9 mouse cellular contexts compared by ENCODE assay signal in genomic region chrX:48519549-48520085, GRCm38 (mm10). TPM values are rescaled to one million over a fixed set of nuclear protein-coding genes. Genes with fewer than 3 reads are reported as not detected.
DNase-seq lines count a peak whose midpoint lies in the region; ATAC-seq lines count a peak whose summit lies in the region.
"Had no signal": no experiment of that assay in that cellular context is flagged by ENCODE, and none has a peak within 500 bp of the region (broad histone marks: within the 10 kb centered on the region; RNA-seq: fewer than 3 reads in every experiment).

No protein-coding gene starts in this region.

- peak overlapping the region; percentile 76 for H3K4me2 ChIP-seq in heart, embryonic 11.5 days
- peak overlapping the region; percentile 80 for H3K4me2 ChIP-seq in embryonic facial prominence, embryonic 15.5 days (replicated peaks)
- H3K4me2 ChIP-seq in liver, embryonic 11.5 days, result peak overlapping the region; percentile 79
- H3K4me2 ChIP-seq in stomach, embryonic 16.5 days (ENCODE audit: low read depth, low read length), result peak overlapping the region; percentile 76

- H3K9me3 ChIP-seq in heart, embryonic 11.5 days (replicated peaks; ENCODE audit: control insufficient read depth, low read length), result no peaks in the 10 kb centered on the region
- no peaks in the 10 kb centered on the region for H3K9me3 ChIP-seq in embryonic facial prominence, embryonic 15.5 days (replicated peaks)
- no peaks in the 10 kb centered on the region for H3K9me3 ChIP-seq in liver, embryonic 11.5 days (ENCODE audit: control insufficient read depth, low read length)
- no peaks in the 10 kb centered on the region for H3K9me3 ChIP-seq in stomach, embryonic 16.5 days (replicated peaks; ENCODE audit: control insufficient read depth, low read length)

- intact Hi-C loops in heart, postnatal 36 days (cut with DNase I), result loop anchor here (10.0 kb wide), 1 partner anchor 235 kb away; no protein-coding TSS in a partner anchor

- WGBS in heart, embryonic 11.5 days (ENCODE audit: insufficient replicate concordance), result 22% methylated on average over 20 of the region's 20 CpGs
- 25% methylated on average over 20 of the region's 20 CpGs for WGBS in embryonic facial prominence, embryonic 15.5 days
- WGBS in liver, embryonic 11.5 days, result 16% methylated on average over 20 of the region's 20 CpGs
- WGBS in stomach, embryonic 16.5 days, result 29% methylated on average over 20 of the region's 20 CpGs

- no peaks in the 10 kb centered on the region for H3K4me1 ChIP-seq in heart, embryonic 11.5 days (ENCODE audit: control insufficient read depth, insufficient read depth, low read length)
- H3K4me1 ChIP-seq in embryonic facial prominence, embryonic 15.5 days, result no peaks in the 10 kb centered on the region; the same call in 1 of the 2 replicates
- H3K4me1 ChIP-seq in liver, embryonic 11.5 days (replicated peaks; ENCODE audit: control insufficient read depth, insufficient read depth, low read length), result no peaks in the 10 kb centered on the region
- H3K4me1 ChIP-seq in stomach, embryonic 16.5 days (ENCODE audit: control insufficient read depth, insufficient read depth, low read length), result no peaks in the 10 kb centered on the region

- H3K9ac ChIP-seq in heart, embryonic 11.5 days (ENCODE audit: low read depth, low read length), result peak overlapping the region; percentile 68
- no peak overlapping the region for H3K9ac ChIP-seq in embryonic facial prominence, embryonic 15.5 days
- peak overlapping the region; percentile 37; the same call in 1 of the 2 replicates for H3K9ac ChIP-seq in liver, embryonic 11.5 days (ENCODE audit: low read depth, low read length)
- peak overlapping the region; percentile 32 for H3K9ac ChIP-seq in stomach, embryonic 16.5 days (ENCODE audit: low read length)

- H3K36me3 ChIP-seq in heart, embryonic 11.5 days (ENCODE audit: control insufficient read depth, insufficient read depth, low read length), result no peaks in the 10 kb centered on the region
- no peaks in the 10 kb centered on the region for H3K36me3 ChIP-seq in embryonic facial prominence, embryonic 15.5 days
- no peaks in the 10 kb centered on the region for H3K36me3 ChIP-seq in liver, embryonic 11.5 days (ENCODE audit: control insufficient read depth, insufficient read depth, low read length)
- H3K36me3 ChIP-seq in stomach, embryonic 16.5 days (ENCODE audit: control insufficient read depth, insufficient read depth, low read length), result no peaks in the 10 kb centered on the region

- H3K27ac ChIP-seq in heart, embryonic 11.5 days (ENCODE audit: low read depth, low read length), result no peak overlapping the region
- no peak overlapping the region for H3K27ac ChIP-seq in embryonic facial prominence, embryonic 15.5 days (replicated peaks)
- H3K27ac ChIP-seq in liver, embryonic 11.5 days (ENCODE audit: low read depth, low read length), result no peak overlapping the region
- H3K27ac ChIP-seq in stomach, embryonic 16.5 days (ENCODE audit: low read length), result no peak overlapping the region

- peaks cover 2% of the 10 kb centered on the region; the same call in 1 of the 2 replicates for H3K27me3 ChIP-seq in heart, embryonic 11.5 days (ENCODE audit: control insufficient read depth, insufficient read depth, low read length)
- H3K27me3 ChIP-seq in embryonic facial prominence, embryonic 15.5 days, result 0 out of 2 replicates have a peak, but pooled peaks cover 4% of the 10 kb centered on the region
- 0 out of 2 replicates have a peak, but pooled peaks cover 3% of the 10 kb centered on the region for H3K27me3 ChIP-seq in liver, embryonic 11.5 days (replicated peaks; ENCODE audit: control insufficient read depth, insufficient read depth, low read length)
- H3K27me3 ChIP-seq in stomach, embryonic 16.5 days (ENCODE audit: control insufficient read depth, insufficient read depth, low read length), result no peaks in the 10 kb centered on the region
- H3K27me3 ChIP-seq: Patski had no signal

- ATAC-seq in heart, embryonic 11.5 days (replicated peaks; ENCODE audit: insufficient number of reproducible peaks, low FRiP score, low TSS enrichment), result no peak
- ATAC-seq in embryonic facial prominence, embryonic 15.5 days (ENCODE audit: insufficient number of reproducible peaks, low FRiP score, low TSS enrichment, low read depth), result peak; percentile 47; the same call in 1 of the 2 replicates
- ATAC-seq in liver, embryonic 11.5 days (replicated peaks; ENCODE audit: low FRiP score), result no peak
- no peak for ATAC-seq in stomach, embryonic 16.5 days (ENCODE audit: insufficient read depth, low FRiP score)
- ATAC-seq: Patski had no signal

- no peak for DNase-seq in heart, postnatal 36 days
- peak; percentile 7 for DNase-seq in CD4-positive helper T cell, adult 2 months (ENCODE audit: low read depth, low spot score)
- peak; percentile 33 for DNase-seq in liver, embryonic 11.5 days (ENCODE audit: low spot score)
- no peak for DNase-seq in left cerebral cortex, adult 11 months (ENCODE audit: low spot score)
- no peak for DNase-seq in c-Kit-positive CD71-positive TER-119-positive erythroid progenitor cells, embryonic 14.5 days (ENCODE audit: low spot score)

- peak overlapping the region; percentile 55 for H3K4me3 ChIP-seq in heart, embryonic 11.5 days (ENCODE audit: low read depth, low read length)
- H3K4me3 ChIP-seq in embryonic facial prominence, embryonic 15.5 days (replicated peaks), result peak overlapping the region; percentile 48
- peak overlapping the region; percentile 50 for H3K4me3 ChIP-seq in liver, embryonic 11.5 days (ENCODE audit: low read depth, low read length)
- H3K4me3 ChIP-seq in stomach, embryonic 16.5 days (replicated peaks; ENCODE audit: low read length), result peak overlapping the region; percentile 52

RNA-seq across cellular contexts. Expression of gene Rab33a, which starts 0.5 kb away (rescaled TPM):
- 6.8 and 7.1 TPM in 2 replicates for polyA plus RNA-seq in heart, embryonic 11.5 days (2014; fragmentation: Nextera tagmentation; extraction: Ambion mirVana)
- under 1 TPM in 1 of 2 experiments, not detected in 1; 0.53 TPM for total RNA-seq in heart, postnatal 36 days (2021)
- 3.3 and 3.5 TPM in 2 replicates for polyA plus RNA-seq in embryonic facial prominence, embryonic 15.5 days (2015; fragmentation: Nextera tagmentation; extraction: Ambion mirVana)
- 1.6 and 3.3 TPM in 2 replicates for polyA plus RNA-seq in liver, embryonic 11.5 days (2014; fragmentation: Nextera tagmentation; extraction: Ambion mirVana)
- polyA plus RNA-seq in stomach, embryonic 16.5 days (2015; fragmentation: Nextera tagmentation; extraction: Ambion mirVana), result 5.3 and 5.9 TPM in 2 replicates

RNA-seq across cellular contexts. Expression of gene Aifm1, which starts 6.3 kb away (rescaled TPM):
- polyA plus RNA-seq in heart, embryonic 11.5 days (2014; fragmentation: Nextera tagmentation; extraction: Ambion mirVana), result 96.4 and 120 TPM in 2 replicates
- 100 to 1,000 TPM; 109 to 116 TPM for total RNA-seq in heart, postnatal 36 days (2021)
- 57.2 and 60.8 TPM in 2 replicates for polyA plus RNA-seq in embryonic facial prominence, embryonic 15.5 days (2015; fragmentation: Nextera tagmentation; extraction: Ambion mirVana)
- 98.6 and 102 TPM in 2 replicates for polyA plus RNA-seq in liver, embryonic 11.5 days (2014; fragmentation: Nextera tagmentation; extraction: Ambion mirVana)
- 78.0 and 81.0 TPM in 2 replicates for polyA plus RNA-seq in stomach, embryonic 16.5 days (2015; fragmentation: Nextera tagmentation; extraction: Ambion mirVana)

RNA-seq across cellular contexts. Expression of gene Elf4, which starts 56.7 kb away (rescaled TPM):
- polyA plus RNA-seq in heart, embryonic 11.5 days (2014; fragmentation: Nextera tagmentation; extraction: Ambion mirVana), result 14.3 and 17.3 TPM in 2 replicates
- 1 to 10 TPM; 5.7 to 6.6 TPM for total RNA-seq in heart, postnatal 36 days (2021)
- polyA plus RNA-seq in embryonic facial prominence, embryonic 15.5 days (2015; fragmentation: Nextera tagmentation; extraction: Ambion mirVana), result 6.5 and 7.3 TPM in 2 replicates
- polyA plus RNA-seq in liver, embryonic 11.5 days (2014; fragmentation: Nextera tagmentation; extraction: Ambion mirVana), result 7.8 and 9.5 TPM in 2 replicates
- polyA plus RNA-seq in stomach, embryonic 16.5 days (2015; fragmentation: Nextera tagmentation; extraction: Ambion mirVana), result 9.1 and 9.3 TPM in 2 replicates

Comparison
In these comparisons a context has a peak if more than half of its experiments do, and no peak if none do; other contexts are left out.
1. DNase-seq: peak in CD4-positive helper T cell, adult 2 months (single experiment) and liver, embryonic 11.5 days (single experiment); none in heart, postnatal 36 days (0 of 2), left cerebral cortex, adult 11 months (single experiment) and c-Kit-positive CD71-positive TER-119-positive erythroid progenitor cells, embryonic 14.5 days (single experiment).
2. Peak in every context shown above with its lines, with median percentiles within 50 percentile points of each other: H3K4me2 ChIP-seq and H3K4me3 ChIP-seq.